Mouse (Mus musculus) E14TG2a.4 (cell line): ENCODE data around the gene Tpcn1.

Experiments used
- CTCF ChIP-seq: conservative IDR thresholded peaks from 2 replicates; pipeline ENCODE4 v1.5.1; 2014; ENCODE audit warnings: low read length
- NANOG ChIP-seq: IDR thresholded peaks from 2 replicates; pipeline ENCODE4 v1.6.1; 2014; ENCODE audit warnings: borderline replicate concordance, low read length, mixed read lengths
- POU5F1 ChIP-seq: IDR thresholded peaks from 2 replicates; pipeline ENCODE4 v1.6.1; 2014; ENCODE audit warnings: low read length, borderline replicate concordance

GRCm38 (mm10) chr5:120579898-120580626 lies 8.4 kb downstream of the Tpcn1 start:
- no peak for TF ChIP-seq CTCF
- no peak for TF ChIP-seq POU5F1
- no peak for TF ChIP-seq NANOG
